Mouse (Mus musculus): ENCODE measurements around the gene Ppm1j. TPM values are rescaled to one million over a fixed set of nuclear protein-coding genes. Genes with fewer than 3 reads are reported as not detected.
A peak's percentile ranks its signal among the peaks of the same experiment; 100 is the strongest.

Ppm1j gene
- polyA plus RNA-seq, 1 experiment = 9.6 TPM

DNA sequence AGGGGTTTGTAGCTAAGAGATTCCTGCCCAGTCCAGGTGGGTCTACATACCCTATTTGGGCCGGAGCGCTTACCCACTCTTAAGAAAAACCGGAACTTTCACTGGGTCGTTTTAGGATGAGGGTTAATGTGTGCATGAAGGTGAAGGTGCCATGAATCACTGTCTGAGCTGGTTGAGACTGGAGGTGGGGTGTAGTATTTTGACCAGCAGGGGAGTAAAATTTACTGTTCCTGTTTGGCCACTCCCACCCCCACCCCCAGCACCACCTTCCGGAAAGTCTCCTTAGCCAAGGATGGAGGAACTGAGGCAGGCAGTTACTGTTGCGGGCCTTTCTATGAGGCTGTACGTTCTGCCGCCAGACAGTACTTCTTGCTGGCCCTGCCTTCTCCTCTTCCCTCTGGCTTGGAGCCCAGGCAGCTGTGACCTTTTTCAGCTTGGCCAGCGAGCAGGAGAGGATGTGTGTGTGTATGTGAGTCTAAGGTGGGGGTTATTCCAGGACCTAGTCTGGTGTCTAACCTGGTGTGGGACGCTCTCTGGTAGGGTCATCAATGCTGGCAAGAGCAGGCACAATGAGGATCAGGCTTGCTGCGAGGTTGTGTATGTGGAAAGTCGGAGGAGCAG is 1.3 kb downstream of the Ppm1j start:
- DNase-seq (ENCODE audit: low read depth, low spot score) = no peak
- WGBS = 28% methylated on average over 12 of the region's 12 CpGs

- 77% methylated on average over 14 of the region's 14 CpGs for WGBS
- no peak for DNase-seq (ENCODE audit: low read depth, low spot score)
These were observed 3.2 kb downstream of the Ppm1j start for GRCm38 (mm10) chr3:104783971-104784500.

GRCm38 (mm10) chr3:104785284-104785683 is 4.4 kb downstream of the Ppm1j start:
- WGBS = 93% methylated on average over 6 of the region's 6 CpGs

DNA sequence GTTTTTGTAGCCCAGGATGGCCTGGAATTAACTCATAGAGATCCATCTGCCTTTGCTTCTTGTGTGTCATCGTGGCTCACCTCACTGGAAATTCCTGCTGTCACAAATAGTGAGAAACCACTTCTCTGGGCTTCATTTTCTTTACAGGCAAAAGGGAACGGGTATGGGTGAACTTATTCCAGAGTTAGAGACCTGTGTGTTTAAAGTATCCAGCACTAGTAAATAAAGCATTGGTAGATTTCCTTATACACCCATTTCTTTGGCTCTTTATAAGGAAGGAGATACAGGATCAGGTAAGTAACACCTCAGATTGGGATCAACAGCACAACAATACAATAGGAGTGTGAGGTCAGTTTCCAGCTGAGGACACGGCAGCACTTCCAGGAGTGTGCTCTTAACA is 7.2 kb downstream of the Ppm1j start, which contains the start of gene Rhoc:
TSS of gene Rhoc (plus strand) at position 301 of the 400 bp plus-strand sequence.
- 19% methylated on average over 3 of the region's 3 CpGs for WGBS

More at GRCm38 (mm10) chr3:104785284-104785683, 4.4 kb downstream of the Ppm1j start:
- DNase-seq (ENCODE audit: low read depth, low spot score) = no peak

DNA sequence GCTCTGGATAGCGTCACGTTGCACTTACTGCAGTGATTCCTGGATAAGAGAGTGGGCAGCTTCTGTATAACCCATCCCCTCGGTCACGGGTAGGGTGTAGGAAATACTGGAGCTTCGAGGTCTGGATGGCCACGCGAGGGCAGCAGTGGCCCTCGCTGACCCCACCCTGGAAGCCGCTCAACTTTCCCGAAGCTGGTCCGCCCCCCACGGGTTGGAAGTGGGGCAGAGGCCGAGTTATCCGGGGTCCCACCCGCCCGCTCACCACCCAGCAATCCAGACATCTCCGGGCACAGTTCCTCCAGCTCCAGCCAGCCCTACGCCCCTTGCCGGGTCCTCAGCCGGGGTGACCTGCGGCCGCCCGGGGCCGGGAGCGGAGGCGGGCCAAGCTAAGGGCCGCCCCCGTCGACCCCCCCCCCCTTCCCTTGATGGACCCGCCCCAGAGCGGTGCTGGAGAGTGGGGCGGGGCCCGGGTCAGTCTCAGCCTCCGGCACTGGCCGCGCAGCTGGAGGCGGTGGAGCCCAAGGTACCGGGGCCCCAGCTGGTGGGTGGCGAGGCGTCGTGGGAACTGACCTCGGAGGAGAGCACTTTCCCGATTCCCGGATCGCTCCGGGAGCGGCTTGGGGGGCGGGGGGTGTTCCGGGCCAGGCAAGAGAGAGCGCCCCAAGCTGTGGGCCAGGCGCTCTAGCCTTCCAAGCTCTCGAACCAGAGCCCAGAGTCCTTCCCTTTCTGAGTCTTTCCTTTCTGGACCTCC is 7.9 kb downstream of the Ppm1j start:
- no peak for DNase-seq (ENCODE audit: low read depth, low spot score)
- WGBS = 1% methylated on average over 49 of the region's 52 CpGs

More for the DNA sequence above, 7.2 kb downstream of the Ppm1j start, which contains the start of gene Rhoc:
- no peak for DNase-seq (ENCODE audit: low read depth, low spot score)

DNA sequence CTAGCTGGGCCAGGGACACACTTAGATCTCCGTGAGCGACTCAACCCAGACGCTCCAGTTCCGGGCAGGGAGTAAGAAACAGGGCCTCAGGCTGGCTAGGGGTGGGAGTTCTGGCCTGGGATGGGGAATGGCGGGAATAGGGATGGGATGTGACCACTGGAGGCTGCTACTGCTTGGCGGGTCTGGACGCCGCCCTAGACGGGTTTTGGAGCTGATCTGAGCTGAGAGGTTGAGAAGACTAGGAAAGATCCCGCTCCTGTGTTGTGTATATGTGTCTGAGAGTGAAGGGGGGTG is 8.4 kb downstream of the Ppm1j start:
- no peak for DNase-seq (ENCODE audit: low read depth, low spot score)
- 18% methylated on average over 10 of the region's 10 CpGs for WGBS

DNA sequence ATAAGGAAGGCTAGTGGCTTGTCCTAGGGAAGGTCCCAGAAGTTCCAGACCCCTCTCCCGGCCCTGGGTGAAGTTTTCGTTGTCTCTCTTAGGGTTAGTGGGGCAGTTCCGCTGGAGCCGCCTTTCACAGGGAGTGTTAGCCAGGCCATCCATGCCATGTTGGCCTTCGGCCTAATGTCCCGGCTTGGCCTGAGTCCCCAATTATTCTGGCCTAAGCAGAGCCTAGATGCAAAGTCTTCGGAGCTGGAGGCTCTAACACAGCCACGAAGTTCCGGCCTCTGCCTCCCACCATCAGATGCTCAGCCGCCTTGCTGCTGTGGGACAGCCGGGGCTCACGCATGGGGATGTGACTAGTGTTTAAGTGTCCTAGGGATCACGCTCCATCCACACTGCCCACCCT is 9.0 kb downstream of the Ppm1j start:
- 56% methylated on average over 13 of the region's 13 CpGs for WGBS
- no peak for DNase-seq (ENCODE audit: low read depth, low spot score)

GRCm38 (mm10) chr3:104790401-104790937 is 9.6 kb downstream of the Ppm1j start:
- 57% methylated on average over 6 of the region's 6 CpGs for WGBS
- DNase-seq (ENCODE audit: low read depth, low spot score) = no peak

GRCm38 (mm10) chr3:104791017-104791416 is 10.2 kb downstream of the Ppm1j start:
- whole genome bisulfite sequencing = 58% methylated on average over 4 of the region's 4 CpGs
- DNase-seq (ENCODE audit: low read depth, low spot score) = no peak

- DNase-seq (ENCODE audit: low read depth, low spot score) = no peak
- 90% methylated on average over 8 of the region's 8 CpGs for WGBS
These were observed 10.8 kb downstream of the Ppm1j start for GRCm38 (mm10) chr3:104791671-104792070.

GRCm38 (mm10) chr3:104792360-104793270 is 11.8 kb downstream of the Ppm1j start:
- WGBS = 54% methylated on average over 15 of the region's 15 CpGs
- DNase-seq (ENCODE audit: low read depth, low spot score) = no peak

DNA sequence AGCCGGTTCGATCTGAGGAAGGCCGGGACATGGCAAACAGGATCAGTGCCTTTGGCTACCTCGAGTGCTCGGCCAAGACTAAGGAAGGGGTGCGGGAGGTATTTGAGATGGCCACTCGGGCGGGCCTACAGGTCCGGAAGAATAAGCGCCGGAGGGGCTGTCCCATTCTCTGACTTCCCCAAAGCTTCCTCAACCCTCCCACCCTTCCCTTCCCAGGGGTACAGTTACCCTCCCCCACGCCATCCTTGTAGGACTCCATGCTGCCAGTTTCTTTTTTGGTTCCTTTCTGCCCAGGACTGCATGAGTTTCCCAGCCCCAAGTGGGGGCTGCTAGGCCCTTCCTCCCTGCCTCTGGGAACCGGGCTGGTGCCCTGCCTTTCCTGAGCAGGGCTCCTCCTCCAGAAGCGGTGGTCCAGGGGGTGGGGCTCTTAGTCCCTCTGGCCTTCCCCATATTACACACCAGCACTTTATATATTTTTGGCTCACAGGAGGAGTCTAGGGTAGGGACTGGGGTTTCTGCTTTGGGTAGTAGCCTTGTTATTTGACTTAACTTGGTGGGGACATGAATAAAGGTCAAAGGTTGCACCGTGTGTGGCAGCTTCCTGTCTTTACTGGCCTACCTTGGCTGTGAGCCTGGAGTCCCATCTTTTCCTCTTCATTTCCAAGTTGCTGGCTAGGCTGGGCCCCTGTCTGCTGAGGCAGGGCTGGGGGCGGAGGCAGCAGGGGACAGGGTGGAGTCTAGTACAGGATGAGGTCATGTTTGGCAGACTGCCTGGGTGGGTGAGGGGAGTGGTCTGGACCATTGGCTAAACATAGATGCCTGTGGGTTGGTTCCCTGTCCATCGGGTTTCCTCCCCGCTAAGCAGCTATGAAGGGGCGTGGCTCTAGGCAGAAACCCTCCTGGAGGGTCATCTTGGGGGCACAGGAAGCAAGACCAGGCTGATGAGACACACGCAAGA is 13.3 kb downstream of the Ppm1j start:
- 44% methylated on average over 20 of the region's 20 CpGs for WGBS
- no peak for DNase-seq (ENCODE audit: low read depth, low spot score)

DNA sequence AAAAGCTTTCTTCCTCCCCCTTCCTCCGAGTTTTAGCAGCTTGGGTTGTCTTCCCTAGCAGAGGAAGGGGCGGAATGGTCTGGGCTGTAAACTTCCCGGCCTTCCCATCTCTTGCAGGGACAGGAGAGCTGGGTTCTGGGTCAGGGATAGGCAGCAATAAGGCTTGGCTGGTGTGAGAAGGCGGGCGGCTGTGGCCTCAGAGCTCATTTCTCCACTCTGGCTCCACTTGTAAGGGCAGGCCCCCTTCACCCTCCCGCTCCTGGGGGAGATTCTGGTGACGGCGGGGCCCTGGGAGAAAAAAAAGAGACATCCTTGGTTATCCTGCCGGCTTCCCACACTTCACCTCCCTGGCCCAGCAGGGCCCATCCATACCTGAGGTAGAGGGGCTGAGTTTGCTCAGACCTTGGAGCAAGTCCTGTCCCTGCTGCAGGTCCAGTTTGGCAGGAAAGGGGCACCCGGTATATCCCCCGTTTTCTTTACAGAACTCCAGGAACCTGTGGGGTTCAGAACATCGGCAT is 14.2 kb downstream of the Ppm1j start:
- DNase-seq (ENCODE audit: low read depth, low spot score) = no peak
- 61% methylated on average over 12 of the region's 12 CpGs for WGBS

DNA sequence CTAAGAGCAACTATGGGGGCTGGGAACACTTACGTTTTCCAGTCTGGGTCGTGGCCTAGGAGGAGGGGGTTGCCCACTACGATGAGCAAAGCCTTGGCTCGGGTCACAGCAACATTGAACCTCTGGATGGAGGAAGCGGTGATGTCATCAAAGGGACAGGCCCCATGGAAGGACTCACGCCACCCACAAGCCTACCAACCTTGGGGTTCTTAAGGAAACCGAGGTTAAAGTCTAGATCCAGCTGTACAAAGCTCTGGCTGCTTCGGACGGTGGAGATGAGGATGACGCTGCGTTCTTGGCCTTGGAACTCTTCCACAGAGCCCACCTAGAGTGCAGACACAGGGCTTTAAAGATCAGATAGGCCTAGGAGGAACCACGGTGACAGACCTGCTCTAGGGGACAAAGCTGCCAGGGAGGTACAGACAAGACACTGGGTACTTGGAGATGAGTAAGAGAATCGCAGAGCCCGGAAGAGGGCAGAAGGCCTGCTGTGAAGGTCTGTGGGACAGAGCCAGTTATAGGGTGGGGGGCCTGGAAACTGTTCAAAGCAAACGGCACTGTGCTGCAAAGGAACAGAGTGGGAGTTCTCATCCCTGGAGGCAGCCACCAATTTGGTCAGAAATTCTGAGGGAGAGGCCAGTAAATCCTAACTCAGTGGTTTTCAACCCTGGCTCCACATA is 14.9 kb downstream of the Ppm1j start:
- WGBS = 51% methylated on average over 15 of the region's 15 CpGs
- DNase-seq (ENCODE audit: low read depth, low spot score) = no peak

- DNase-seq (ENCODE audit: low read depth, low spot score) = peak; percentile 98
- WGBS = 37% methylated on average over 15 of the region's 15 CpGs
These were observed 15.7 kb downstream of the Ppm1j start for GRCm38 (mm10) chr3:104796430-104797082.

DNA sequence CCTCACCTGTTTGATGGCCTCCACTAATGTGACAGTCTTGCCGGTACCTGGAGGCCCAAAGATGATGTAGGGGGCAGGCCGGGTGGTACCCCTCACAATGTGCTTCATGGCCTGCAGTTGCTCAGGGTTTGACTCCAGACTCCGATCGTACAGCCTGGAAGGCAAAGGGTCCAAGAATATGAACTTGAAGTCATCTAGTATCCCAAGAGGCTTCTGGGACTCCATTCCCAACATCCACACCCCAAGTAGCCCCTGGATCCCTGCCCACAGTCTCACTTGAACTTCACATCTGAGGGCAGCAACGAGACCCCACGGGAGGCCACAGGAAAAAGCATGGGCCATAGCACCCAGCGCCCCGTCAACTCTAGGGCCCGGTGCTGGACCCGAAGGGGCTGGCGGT is 19.8 kb downstream of the Ppm1j start:
- 96% methylated on average over 11 of the region's 11 CpGs for WGBS
- no peak for DNase-seq (ENCODE audit: low read depth, low spot score)

- DNase-seq (ENCODE audit: low read depth, low spot score) = no peak
- 96% methylated on average over 6 of the region's 6 CpGs for WGBS
These were observed 20.6 kb downstream of the Ppm1j start for GRCm38 (mm10) chr3:104801481-104801880.

Measured in large intestine, adult 2 months (tissue).